Mouse (Mus musculus) left cerebral cortex, adult 2 months (tissue): ENCODE measurements around the gene Alyref2. TPM values are rescaled to one million over a fixed set of nuclear protein-coding genes. Genes with fewer than 3 reads are reported as not detected.

Source experiments
- DNase-seq, 2 experiments: peaks; one replicate each; pipeline ENCODE4 v3.0.0; 2021 to 2022; ENCODE audit warnings: low spot score in 2 of 2, mixed read lengths in 1 of 2; ENCODE audit errors: extremely low spot score in 1 of 2
- H3K27ac ChIP-seq: fragments of 200-600 bp; 2 replicates; pipeline ENCODE4 v1.8.1; 2022
- H3K4me3 ChIP-seq: fragments of 200-600 bp; 2 replicates; pipeline ENCODE4 v1.8.1; 2022
- CTCF ChIP-seq: fragments of 200-600 bp; IDR thresholded peaks from 2 replicates; pipeline ENCODE4 v1.8.1; 2022; ENCODE audit warnings: antibody characterized with exemption, mild to moderate bottlenecking, moderate library complexity
- intact Hi-C: fragments of 180-260 bp; cut with DNase I; formaldehyde crosslinking; loops from one replicate; pipeline ENCODE4 v1.15.1; 2025
- total RNA-seq, 2 experiments: library from RNA; stranded (reverse); gene quantifications; 2 replicates each; pipeline ENCODE4 v1.2.3; 2021

Gene Alyref2
- total RNA-seq, 2 experiments from 2014 or later = 4.9 to 5.4 TPM

DNA sequence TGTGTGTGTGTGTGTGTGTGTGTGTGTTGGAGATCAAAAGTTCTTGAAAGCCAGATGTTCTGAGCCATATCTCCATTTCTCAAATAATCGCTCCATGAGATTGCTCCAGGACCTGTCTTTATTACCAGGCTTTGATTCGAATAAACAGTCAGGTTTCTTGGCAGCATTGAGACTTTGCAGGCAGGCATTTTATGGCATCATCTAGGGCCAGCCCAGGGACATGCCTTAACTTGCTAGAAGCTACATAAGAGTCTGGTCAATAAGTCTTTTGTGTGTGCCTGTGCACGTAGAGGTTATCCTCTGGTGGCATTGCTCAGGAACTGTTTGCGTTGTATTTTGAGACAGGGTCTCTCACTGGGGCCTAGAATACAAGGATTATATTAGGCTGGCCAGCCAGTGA is 29.8 kb upstream of the Alyref2 start:
- Histone ChIP-seq H3K27ac (no peak overlapping the region), H3K4me3 (no peak overlapping the region)
- intact Hi-C loops = loop anchor here (10.0 kb wide), 1 partner anchor 359 kb away; the partner anchor contains the start of gene Cfap126
- TF ChIP-seq CTCF = no peak
- DNase-seq = no peak

DNA sequence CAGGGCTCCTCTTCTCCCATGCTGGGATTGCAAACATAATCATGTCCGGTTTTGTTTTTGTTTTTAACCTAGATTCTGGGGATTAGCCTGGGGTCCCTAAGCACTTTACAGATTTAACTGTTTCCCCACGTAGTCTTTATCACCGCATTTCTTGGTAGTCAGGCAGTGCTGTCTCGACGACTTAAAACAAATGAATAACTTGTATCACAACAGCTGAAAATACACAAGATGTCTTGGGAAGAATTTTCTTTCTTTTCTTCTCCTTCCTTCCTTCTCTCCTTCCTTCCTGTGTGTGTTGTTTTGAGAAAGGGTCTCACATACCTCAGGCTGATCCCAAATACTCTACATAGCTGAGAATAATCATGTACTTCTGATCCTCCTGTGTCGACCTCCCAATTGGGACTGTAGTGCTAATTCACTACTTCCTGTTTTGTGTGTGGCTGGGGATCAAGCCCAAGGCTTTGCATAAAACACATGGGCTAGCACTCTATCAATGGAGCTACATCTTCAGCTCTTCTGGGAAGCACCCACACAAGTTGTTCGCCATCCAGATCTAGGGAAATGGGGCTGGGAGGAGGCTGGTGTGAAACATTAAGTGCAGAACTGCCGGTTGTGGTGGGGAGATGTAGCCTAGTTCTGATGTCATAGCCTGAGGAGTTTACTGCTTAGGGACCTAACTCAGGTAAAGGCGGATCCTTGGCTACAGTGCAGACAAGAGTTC is 29.2 kb upstream of the Alyref2 start:
- DNase-seq = no peak
- intact Hi-C loops = loop anchor here (10.0 kb wide), 1 partner anchor 359 kb away; the partner anchor contains the start of gene Cfap126
- Histone ChIP-seq H3K27ac (no peak overlapping the region), H3K4me3 (no peak overlapping the region)
- TF ChIP-seq CTCF = no peak

DNA sequence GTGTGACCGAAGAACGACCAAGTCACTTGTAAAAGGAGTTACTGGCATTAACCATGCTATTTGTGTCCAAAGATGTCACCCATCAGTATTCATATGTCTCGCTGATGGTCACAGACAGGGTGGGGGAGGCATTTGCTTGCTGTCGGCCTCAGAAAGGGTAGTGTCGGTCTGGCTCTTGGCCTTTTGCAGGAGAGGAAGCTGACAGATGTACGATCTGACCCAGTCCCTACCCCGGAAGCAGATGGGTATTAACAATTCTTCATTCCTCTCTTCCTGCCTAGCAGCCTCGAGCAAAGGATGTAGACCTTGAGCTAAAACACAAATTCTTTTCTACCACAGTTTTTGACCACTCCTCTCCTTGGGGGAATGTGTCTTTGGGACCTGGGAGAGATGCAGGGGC is 26.2 kb upstream of the Alyref2 start:
- Histone ChIP-seq H3K4me3 (no peak overlapping the region), H3K27ac (no peak overlapping the region)
- no peak for TF ChIP-seq CTCF
- DNase-seq = no peak
- intact Hi-C loops = loop anchor here (10.0 kb wide), 1 partner anchor 362 kb away; the partner anchor contains the start of gene Cfap126

DNA sequence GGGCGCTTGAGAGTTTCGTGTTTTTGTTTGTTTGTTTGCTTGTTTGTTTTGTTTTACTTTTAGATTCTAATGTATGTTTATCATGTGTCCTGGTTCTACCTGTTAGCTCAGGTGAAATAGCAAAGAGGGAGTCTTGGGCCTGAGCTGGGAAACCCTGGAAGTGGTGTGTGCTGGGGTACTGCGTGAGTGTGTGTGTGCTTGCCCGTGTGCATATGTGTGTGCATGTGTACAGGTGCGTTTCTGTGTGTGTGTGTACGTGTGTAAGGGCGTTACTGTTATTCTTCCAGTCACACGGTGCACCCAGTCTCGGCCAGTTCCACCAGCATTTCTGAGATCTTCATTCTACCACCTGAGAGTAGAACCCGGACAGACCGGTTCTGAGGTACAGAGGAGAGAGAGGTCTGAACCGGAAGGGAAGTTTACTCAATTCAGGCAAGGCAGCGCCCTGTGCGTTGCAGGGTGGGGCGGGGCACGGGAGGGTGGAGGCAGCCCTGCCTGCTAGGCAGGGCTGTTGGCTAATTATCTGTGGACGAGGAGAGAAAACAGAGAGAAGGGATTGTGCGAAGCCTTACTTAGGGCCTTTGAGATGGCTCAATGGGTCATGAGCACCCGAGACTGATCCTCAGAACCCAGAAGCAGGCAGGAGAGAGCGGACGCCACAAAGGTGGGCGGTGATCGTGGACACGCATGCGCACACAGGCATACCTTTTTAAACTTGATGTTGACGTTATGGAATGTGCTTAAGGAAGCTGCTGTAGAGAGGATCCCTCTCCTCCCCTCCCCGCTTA is 25.3 kb upstream of the Alyref2 start:
- TF ChIP-seq CTCF = no peak
- Histone ChIP-seq H3K4me3 (peak overlapping the region; percentile 36), H3K27ac (no peak overlapping the region)
- intact Hi-C loops = loop anchor here (2.0 to 10.0 kb wide), 2 partner anchors 67 to 363 kb away; partner anchors contain the start of genes Cfap126 and Usf1
- no peak for DNase-seq

DNA sequence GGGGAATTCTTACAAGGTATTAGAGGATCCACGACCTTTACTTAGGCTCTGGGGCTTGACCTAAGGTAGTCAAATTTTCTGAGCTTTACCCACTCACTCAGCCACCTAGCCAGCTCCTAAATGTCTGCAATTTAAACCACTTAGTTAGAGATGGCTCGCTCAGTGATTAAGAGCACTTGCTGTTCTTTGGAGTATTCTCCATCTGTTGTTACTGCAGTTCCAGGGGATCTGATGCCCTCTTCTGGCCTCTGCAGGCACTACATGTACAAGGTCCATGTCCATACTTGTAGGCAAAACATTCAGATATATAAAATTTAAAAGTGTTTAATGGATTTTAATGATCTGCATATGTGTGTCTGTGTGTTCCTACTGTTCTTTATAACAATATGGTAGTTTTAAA is 24.3 kb upstream of the Alyref2 start:
- no peak overlapping the region for H3K4me3 ChIP-seq
- peak; percentile 94 for TF ChIP-seq CTCF
- no peak overlapping the region for H3K27ac ChIP-seq
- peak; percentile 59 to 78 for DNase-seq
- intact Hi-C loops = loop anchor here (1.0 to 10.0 kb wide), 3 partner anchors 68 to 364 kb away; partner anchors contain the start of genes Cfap126 and Usf1

DNA sequence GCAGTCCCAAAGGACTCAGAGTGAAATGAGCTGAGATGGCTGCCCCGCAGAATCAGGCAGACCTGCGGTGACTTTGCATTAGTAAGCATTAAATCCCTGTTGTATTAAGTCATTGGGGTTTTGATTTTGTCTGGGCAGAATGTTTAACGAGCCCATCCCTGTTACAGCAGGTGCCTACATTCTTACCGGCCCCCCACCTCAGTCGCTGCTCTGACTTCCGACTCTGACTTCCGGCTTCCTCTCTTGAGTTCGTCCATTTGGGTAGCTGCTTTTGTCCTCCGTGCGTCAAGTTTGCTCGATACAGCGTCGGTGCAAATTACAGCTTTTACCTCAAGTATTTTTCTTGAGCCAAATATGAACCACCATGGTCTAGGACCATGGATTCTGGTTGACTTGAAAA is 9.0 kb upstream of the Alyref2 start:
- intact Hi-C loops = no loop called here
- DNase-seq = no peak
- Histone ChIP-seq H3K4me3 (no peak overlapping the region), H3K27ac (no peak overlapping the region)
- no peak for TF ChIP-seq CTCF

DNA sequence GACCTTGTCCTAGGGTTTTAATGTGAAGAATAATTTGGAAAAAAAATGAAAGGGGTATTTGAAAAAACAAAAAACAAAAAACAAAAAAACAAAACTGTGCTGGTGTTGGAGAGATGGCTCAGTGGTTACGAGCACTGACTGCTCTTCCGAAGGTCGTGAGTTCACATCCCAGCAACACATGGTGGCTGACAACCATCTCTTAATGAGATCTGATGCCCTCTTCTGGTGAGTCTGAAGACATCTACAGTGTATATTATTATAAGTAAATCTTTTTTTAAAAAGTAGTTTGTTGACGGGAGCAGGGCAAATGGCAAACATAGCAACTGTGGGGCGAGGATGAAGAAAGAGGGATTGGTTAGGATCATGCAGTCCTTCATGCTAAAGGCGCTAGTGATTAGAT is 7.9 kb upstream of the Alyref2 start:
- Histone ChIP-seq H3K27ac (no peak overlapping the region), H3K4me3 (no peak overlapping the region)
- intact Hi-C loops = no loop called here
- DNase-seq = no peak
- TF ChIP-seq CTCF = no peak

DNA sequence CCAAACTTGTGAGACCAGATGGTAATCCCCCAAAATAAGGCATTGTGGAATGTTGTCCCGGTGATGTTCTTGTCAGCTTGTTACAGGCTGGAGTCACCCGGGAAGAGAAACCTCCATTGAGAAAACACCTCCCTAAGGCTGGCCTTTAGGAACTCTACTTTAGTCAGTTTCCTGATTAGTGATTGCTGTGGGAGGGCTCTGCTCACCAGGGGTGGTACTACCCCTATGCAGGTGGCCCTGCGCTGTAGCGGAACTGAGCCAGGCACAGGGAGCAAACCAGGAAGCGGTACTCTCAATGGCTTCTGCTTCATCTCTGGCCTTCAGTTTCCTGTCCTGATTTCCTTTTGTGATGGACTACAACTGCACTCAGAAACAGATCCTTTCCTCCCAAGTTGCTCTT is 3.4 kb upstream of the Alyref2 start:
- TF ChIP-seq CTCF = no peak
- DNase-seq = no peak
- no peak overlapping the region for H3K27ac ChIP-seq
- no peak overlapping the region for H3K4me3 ChIP-seq
- intact Hi-C loops = loop anchor here (5.0 kb wide), 1 partner anchor 67 kb away; no protein-coding TSS in a partner anchor

DNA sequence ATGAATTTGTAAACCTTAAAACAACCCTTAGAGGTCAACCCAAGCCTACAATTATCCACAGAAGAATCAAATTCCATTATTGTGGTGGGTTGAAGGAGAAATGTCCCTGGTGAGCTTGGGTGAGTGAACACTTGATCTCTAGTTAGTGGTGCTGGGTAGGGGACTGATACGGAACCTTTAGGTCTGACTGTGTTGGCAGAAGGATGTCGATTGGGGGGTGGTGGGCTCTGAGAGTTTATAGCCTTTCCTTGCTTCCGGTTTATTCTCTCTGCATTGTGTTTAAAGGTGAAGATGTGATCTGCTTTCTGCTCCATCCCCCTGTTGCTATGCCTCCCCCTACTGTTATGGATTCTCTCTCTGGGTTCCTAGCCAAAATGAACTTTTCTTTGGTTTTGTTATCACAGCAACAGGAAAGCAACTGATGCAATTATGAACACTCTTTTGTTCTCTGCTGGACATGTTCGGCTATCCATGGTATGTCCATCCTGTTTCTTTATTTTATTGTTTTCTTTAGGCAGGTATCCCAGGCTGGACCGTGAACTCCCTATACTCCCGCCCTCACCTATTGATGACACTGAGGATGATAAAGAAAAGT is 2.2 kb upstream of the Alyref2 start:
- Histone ChIP-seq H3K27ac (no peak overlapping the region), H3K4me3 (no peak overlapping the region)
- no peak for TF ChIP-seq CTCF
- intact Hi-C loops = loop anchor here (5.0 kb wide), 1 partner anchor 66 kb away; no protein-coding TSS in a partner anchor
- DNase-seq = no peak

DNA sequence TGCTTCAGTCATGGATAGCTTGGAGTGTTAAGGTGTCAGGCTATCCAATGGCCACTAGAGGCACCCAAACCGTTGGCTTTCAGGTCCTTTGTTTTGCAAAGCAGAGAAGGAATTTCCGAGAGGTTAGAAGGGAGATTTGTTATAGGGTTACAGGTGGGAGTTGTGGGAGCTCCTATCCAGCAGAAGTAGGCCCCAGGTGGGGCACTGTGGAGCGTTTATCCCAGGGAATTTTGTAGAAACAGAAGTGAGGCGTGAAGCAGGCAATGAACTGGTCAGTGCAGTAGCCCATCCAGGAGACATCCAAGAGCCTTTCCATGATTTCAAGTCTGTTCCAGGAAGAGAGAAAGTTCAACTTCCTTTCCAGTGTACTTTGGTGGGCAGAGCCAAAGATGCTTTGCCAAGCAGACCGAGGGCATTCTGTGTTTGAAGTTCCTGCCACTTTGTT is 1.6 kb upstream of the Alyref2 start:
- intact Hi-C loops = loop anchor here (5.0 kb wide), 1 partner anchor 66 kb away; no protein-coding TSS in a partner anchor
- DNase-seq = no peak
- H3K4me3 ChIP-seq = no peak overlapping the region
- peak; percentile 68 for TF ChIP-seq CTCF
- no peak overlapping the region for H3K27ac ChIP-seq

DNA sequence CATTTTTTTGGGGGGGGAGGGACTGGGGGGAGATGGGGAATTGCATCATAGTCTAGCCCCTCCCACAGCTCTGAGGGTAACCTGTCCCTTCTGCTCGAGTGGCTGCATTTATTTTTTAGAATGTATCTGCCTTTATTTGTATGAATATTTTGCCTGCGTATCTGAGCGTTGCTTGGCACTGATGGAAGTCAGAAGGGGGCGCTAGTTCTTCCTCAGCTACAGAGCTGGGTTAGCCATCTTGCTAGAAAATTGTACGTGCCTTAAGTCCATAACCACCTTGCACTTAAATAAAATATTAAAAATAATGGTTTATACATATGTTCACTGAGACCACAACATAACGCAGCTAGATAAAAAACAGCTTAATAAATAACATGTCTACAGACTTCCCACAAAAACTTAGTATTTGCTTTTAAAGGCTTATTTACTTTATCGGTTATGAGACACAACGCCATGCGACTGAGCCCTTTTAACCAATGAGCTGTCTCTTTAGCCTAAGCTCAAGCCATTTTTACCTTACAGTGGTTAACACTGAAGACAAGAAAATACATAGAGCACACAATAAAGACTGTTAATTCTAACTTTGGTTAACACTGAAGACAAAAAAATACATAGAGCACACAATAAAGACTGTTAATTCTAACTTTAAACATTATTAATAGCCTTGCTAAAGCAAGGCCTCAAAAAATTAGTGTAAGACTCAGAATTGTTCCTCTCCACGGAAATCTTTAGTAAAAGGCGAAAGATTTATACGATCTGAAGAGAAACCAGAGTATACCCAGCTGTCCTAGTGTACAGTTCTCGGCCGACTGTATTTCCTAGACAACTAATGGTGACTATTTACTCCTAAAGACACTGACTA is 659 bp upstream of the Alyref2 start:
- intact Hi-C loops = loop anchor here (1.0 to 5.0 kb wide), 2 partner anchors 65 to 156 kb away; no protein-coding TSS in a partner anchor
- no peak for DNase-seq
- Histone ChIP-seq H3K27ac (peak overlapping the region; percentile 92), H3K4me3 (peak overlapping the region; percentile 62)
- peak; percentile 36 for TF ChIP-seq CTCF
